In the genomic region with DNA sequence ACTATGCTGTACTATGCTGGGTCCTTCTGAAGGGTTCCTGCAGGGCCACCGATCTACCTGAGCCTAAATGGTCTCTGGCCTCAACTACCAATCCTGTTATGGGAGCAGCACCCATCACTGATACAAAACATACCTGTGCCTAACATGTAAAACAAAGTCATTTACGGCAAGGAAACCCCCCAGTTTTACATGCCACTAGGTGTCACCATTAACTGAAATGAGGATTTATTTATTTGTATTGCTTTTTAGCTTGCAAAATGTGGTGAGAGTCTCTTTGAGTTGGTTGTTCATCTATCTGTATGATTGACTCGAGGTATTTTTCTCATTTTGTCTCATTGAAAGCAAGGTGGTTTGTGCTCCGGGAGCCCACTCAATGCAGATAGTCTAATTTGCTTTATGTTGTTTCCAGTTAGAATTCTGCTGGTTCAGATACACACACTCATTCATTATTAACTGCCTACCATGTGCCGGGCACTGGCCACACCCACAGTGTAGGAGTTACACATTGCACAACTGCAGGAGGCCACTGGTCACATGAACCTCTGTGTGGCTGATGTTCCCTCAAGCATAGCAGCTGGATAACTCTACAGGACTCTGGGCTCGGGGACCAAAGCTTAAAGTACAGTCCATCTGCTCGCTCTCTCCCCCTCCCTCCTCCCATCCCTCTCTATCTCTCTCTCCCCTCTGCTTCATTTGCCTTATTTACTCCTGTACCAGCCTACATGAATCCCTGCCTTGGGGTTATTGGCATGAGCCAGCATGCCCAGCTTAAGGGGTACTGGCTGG, we compare ENCODE assay signal across 10 mouse cellular contexts. TPM values are rescaled to one million over a fixed set of nuclear protein-coding genes. Genes with fewer than 3 reads are reported as not detected.
DNase-seq lines count a peak whose midpoint lies in the region; TF ChIP-seq lines count a peak whose summit lies in the region.
"Had no signal": no experiment of that assay in that cellular context is flagged by ENCODE, and none has a peak within 500 bp of the region (broad histone marks: within the 10 kb centered on the region; RNA-seq: fewer than 3 reads in every experiment).

No protein-coding gene starts in this region.

- H3K4me1 ChIP-seq in forebrain, embryonic 10.5 days: peaks cover 8% of the 10 kb centered on the region
- H3K4me1 ChIP-seq: lung, embryonic 15.5 days had no signal

- WGBS in forebrain, embryonic 10.5 days: 86% methylated on average over 7 of the region's 7 CpGs

- TF ChIP-seq CTCF in C2C12 (IDR thresholded peaks at IDR 0.05; ENCODE audit: control insufficient read depth, insufficient read depth, insufficient read length): no peak

- no peaks in the 10 kb centered on the region for H3K79me2 ChIP-seq in C2C12 (ENCODE audit: control insufficient read depth, insufficient read depth)

- H3K36me3 ChIP-seq in C2C12 (ENCODE audit: control insufficient read depth, insufficient read depth): no peaks in the 10 kb centered on the region
- no peaks in the 10 kb centered on the region for H3K36me3 ChIP-seq in forebrain, embryonic 10.5 days (replicated peaks)
- H3K36me3 ChIP-seq: lung, embryonic 15.5 days; neural tube, embryonic 13.5 days had no signal

- H3ac ChIP-seq in C2C12 (ENCODE audit: control insufficient read depth, insufficient read length, low read depth): no peak overlapping the region

- H3K4me3 ChIP-seq in C2C12 (ENCODE audit: insufficient read depth, poor library complexity, severe bottlenecking): no peak overlapping the region
- H3K4me3 ChIP-seq in forebrain, embryonic 10.5 days: no peak overlapping the region
- H3K4me3 ChIP-seq: lung, embryonic 15.5 days; neural tube, embryonic 13.5 days had no signal

- H3K79me3 ChIP-seq in C2C12 (ENCODE audit: low read depth): no peaks in the 10 kb centered on the region

- no peak overlapping the region for H3K27ac ChIP-seq in forebrain, embryonic 10.5 days
- H3K27ac ChIP-seq: lung, embryonic 15.5 days; neural tube, embryonic 13.5 days had no signal

- H3K9me3 ChIP-seq in forebrain, embryonic 10.5 days: no peaks in the 10 kb centered on the region
- H3K9me3 ChIP-seq: lung, embryonic 15.5 days; neural tube, embryonic 13.5 days had no signal

- peak; percentile 21 to 48 for DNase-seq in adrenal gland, postnatal 36 days
- DNase-seq in kidney, postnatal 25 days: peak; percentile 88 to 96
- peak; percentile 70 for DNase-seq in lung, postnatal 36 days
- DNase-seq in frontal cortex, adult 2 months (ENCODE audit: extremely low spot score in 1 of 2, low spot score in 1 of 2): no peak
- DNase-seq in heart, adult 8-10 months (ENCODE audit: low spot score): no peak
- no peak for DNase-seq in cerebellum, postnatal 14 days
- no peak for DNase-seq in forebrain, embryonic 10.5 days (ENCODE audit: extremely low spot score, low spot score)

- no peaks in the 10 kb centered on the region for H3K27me3 ChIP-seq in C2C12 (ENCODE audit: control insufficient read depth, insufficient read depth, insufficient read length)
- no peaks in the 10 kb centered on the region for H3K27me3 ChIP-seq in forebrain, embryonic 10.5 days (ENCODE audit: poor library complexity, severe bottlenecking)
- H3K27me3 ChIP-seq: lung, embryonic 15.5 days; neural tube, embryonic 13.5 days had no signal

TF ChIP-seq in C2C12, 6 proteins besides CTCF, POLR2A, EP300 and RAD21:
- TF ChIP-seq MYOG (IDR thresholded peaks at IDR 0.05; ENCODE audit: control insufficient read depth, extremely low read depth, insufficient read length): no peak
- no peak for TF ChIP-seq USF1 (IDR thresholded peaks at IDR 0.05; ENCODE audit: low read depth)
- TF ChIP-seq CEBPB (IDR thresholded peaks at IDR 0.05; ENCODE audit: low read depth): peak; percentile 60
- TF ChIP-seq MAX (IDR thresholded peaks at IDR 0.05): no peak
TF ChIP-seq in C2C12: peak in this region for 1.

RNA-seq across cellular contexts. Expression of a gene that starts 15.9 kb away (rescaled TPM):
- 0.06 TPM for polyA plus RNA-seq in C2C12 (2012; fragmentation: generic; extraction: Trizol)
- under 1 TPM; 0.13 to 0.23 TPM for total RNA-seq in adrenal gland, postnatal 36 days (2021)
- polyA plus RNA-seq in frontal cortex, adult 2 months (2012; rRNA removed): 10.6 and 13.6 TPM in 2 replicates
- not detected for total RNA-seq in heart, adult 8-10 months (2022)
- polyA plus RNA-seq in forebrain, embryonic 10.5 days (2016; fragmentation: Nextera tagmentation; extraction: Ambion mirVana): 6.8 and 7.4 TPM in 2 replicates

Comparison
In these comparisons a context has a peak if more than half of its experiments do, and no peak if none do; other contexts are left out.
1. DNase-seq: peak in adrenal gland, postnatal 36 days (2 of 2), kidney, postnatal 25 days (2 of 2) and lung, postnatal 36 days (single experiment); none in frontal cortex, adult 2 months (0 of 2), heart, adult 8-10 months (single experiment), cerebellum, postnatal 14 days (0 of 2) and forebrain, embryonic 10.5 days (single experiment).